In genomic region chr3:130818467-130819030, GRCm38 (mm10) we compare ENCODE assay signal across 9 mouse cellular contexts.
A peak's percentile ranks its signal among the peaks of the same experiment; 100 is the strongest.
DNase-seq lines count a peak whose midpoint lies in the region; ATAC-seq and TF ChIP-seq lines count a peak whose summit lies in the region.
"Had no signal": no experiment of that assay in that cellular context is flagged by ENCODE, and none has a peak within 500 bp of the region (broad histone marks: within the 10 kb centered on the region; RNA-seq: fewer than 3 reads in every experiment).

No protein-coding gene starts in this region.

- no peak overlapping the region for H3K9ac ChIP-seq in embryonic facial prominence, embryonic 15.5 days
- no peak overlapping the region for H3K9ac ChIP-seq in kidney, embryonic 14.5 days (ENCODE audit: low read depth, low read length)
- peak overlapping the region; percentile 6; the same call in 1 of the 2 replicates for H3K9ac ChIP-seq in limb, embryonic 14.5 days (ENCODE audit: low read depth, low read length, severe bottlenecking)
- peak overlapping the region; percentile 46; the same call in 1 of the 2 replicates for H3K9ac ChIP-seq in midbrain, postnatal 0 days (replicated peaks; ENCODE audit: low read length, poor library complexity, severe bottlenecking)

- no peaks in the 10 kb centered on the region for H3K36me3 ChIP-seq in embryonic facial prominence, embryonic 15.5 days
- H3K36me3 ChIP-seq in heart, embryonic 10.5 days: no peaks in the 10 kb centered on the region
- H3K36me3 ChIP-seq in kidney, embryonic 14.5 days (ENCODE audit: control insufficient read depth, insufficient read depth, low read length): no peaks in the 10 kb centered on the region
- no peaks in the 10 kb centered on the region for H3K36me3 ChIP-seq in limb, embryonic 14.5 days (ENCODE audit: control insufficient read depth, insufficient read depth, low read length)
- no peaks in the 10 kb centered on the region for H3K36me3 ChIP-seq in midbrain, postnatal 0 days (ENCODE audit: insufficient read depth, low read length)
- H3K36me3 ChIP-seq: G1E had no signal

- H3K27me3 ChIP-seq in embryonic facial prominence, embryonic 15.5 days: no peaks in the 10 kb centered on the region
- H3K27me3 ChIP-seq in heart, embryonic 10.5 days (ENCODE audit: insufficient read depth, poor library complexity, severe bottlenecking): no peaks in the 10 kb centered on the region
- H3K27me3 ChIP-seq in kidney, embryonic 14.5 days (ENCODE audit: control insufficient read depth, insufficient read depth, low read length): no peaks in the 10 kb centered on the region
- no peaks in the 10 kb centered on the region for H3K27me3 ChIP-seq in limb, embryonic 14.5 days (ENCODE audit: control insufficient read depth, insufficient read depth, low read length)
- no peaks in the 10 kb centered on the region for H3K27me3 ChIP-seq in midbrain, postnatal 0 days (ENCODE audit: insufficient read depth, low read length)

- under 1% methylated on average over 18 of the region's 18 CpGs for whole genome bisulfite sequencing in embryonic facial prominence, embryonic 15.5 days
- WGBS in heart, embryonic 10.5 days: 6% methylated on average over 18 of the region's 18 CpGs
- 6% methylated on average over 18 of the region's 18 CpGs for WGBS in kidney, embryonic 14.5 days
- WGBS in limb, embryonic 14.5 days: 2% methylated on average over 18 of the region's 18 CpGs
- 1% methylated on average over 18 of the region's 18 CpGs for WGBS in midbrain, postnatal 0 days

- no peaks in the 10 kb centered on the region for H3K9me3 ChIP-seq in embryonic facial prominence, embryonic 15.5 days (replicated peaks)
- H3K9me3 ChIP-seq in heart, embryonic 10.5 days: no peaks in the 10 kb centered on the region
- no peaks in the 10 kb centered on the region for H3K9me3 ChIP-seq in kidney, embryonic 14.5 days (ENCODE audit: control insufficient read depth, low read length)
- no peaks in the 10 kb centered on the region for H3K9me3 ChIP-seq in limb, embryonic 14.5 days (ENCODE audit: control insufficient read depth, low read length)
- H3K9me3 ChIP-seq in midbrain, postnatal 0 days (ENCODE audit: low read length): no peaks in the 10 kb centered on the region

- peak; percentile 97 for TF ChIP-seq CTCF in midbrain, postnatal 0 days (IDR thresholded peaks at IDR 0.05)

- ATAC-seq in embryonic facial prominence, embryonic 15.5 days (ENCODE audit: insufficient number of reproducible peaks, low FRiP score, low TSS enrichment, low read depth): peak; percentile 65; the same call in 1 of the 2 replicates
- ATAC-seq in kidney, embryonic 14.5 days (ENCODE audit: low FRiP score, low TSS enrichment): peak; percentile 75
- peak; percentile 76 for ATAC-seq in limb, embryonic 14.5 days (ENCODE audit: low FRiP score, low read depth)
- peak; percentile 83 for ATAC-seq in midbrain, postnatal 0 days (ENCODE audit: low FRiP score)

- DNase-seq in 3T3-L1 (ENCODE audit: low read depth, low spot score): peak; percentile 90
- peak; percentile 79 to 80 for DNase-seq in adrenal gland, postnatal 4 days (ENCODE audit: low spot score in 2 of 2)
- DNase-seq in heart, embryonic 10.5 days (ENCODE audit: low spot score): peak; percentile 91
- peak; percentile 93 for DNase-seq in limb, embryonic 14.5 days (ENCODE audit: low spot score)
- peak; percentile 94 for DNase-seq in midbrain, postnatal 0 days (ENCODE audit: low spot score)
- peak; percentile 68 to 89 for DNase-seq in spleen, postnatal 10 days (ENCODE audit: low spot score in 2 of 2)

- H3K4me1 ChIP-seq in embryonic facial prominence, embryonic 15.5 days: peaks cover 23% of the 10 kb centered on the region
- 0 out of 2 replicates have a peak, but pooled peaks cover 4% of the 10 kb centered on the region for H3K4me1 ChIP-seq in heart, embryonic 10.5 days
- peaks cover 3% of the 10 kb centered on the region; the same call in 1 of the 2 replicates for H3K4me1 ChIP-seq in kidney, embryonic 14.5 days (ENCODE audit: control insufficient read depth, insufficient read depth, low read length)
- peaks cover 8% of the 10 kb centered on the region for H3K4me1 ChIP-seq in limb, embryonic 14.5 days (ENCODE audit: control insufficient read depth, insufficient read depth, low read length)
- no peaks in the 10 kb centered on the region for H3K4me1 ChIP-seq in midbrain, postnatal 0 days (ENCODE audit: insufficient read depth, low read length)

- peak overlapping the region; percentile 39 for H3K4me3 ChIP-seq in embryonic facial prominence, embryonic 15.5 days (replicated peaks)
- H3K4me3 ChIP-seq in heart, embryonic 10.5 days: peak overlapping the region; percentile 53
- peak overlapping the region; percentile 22; the same call in 1 of the 2 replicates for H3K4me3 ChIP-seq in kidney, embryonic 14.5 days (ENCODE audit: low read length)
- peak overlapping the region; percentile 32 for H3K4me3 ChIP-seq in limb, embryonic 14.5 days (replicated peaks; ENCODE audit: low read length)
- peak overlapping the region; percentile 30 for H3K4me3 ChIP-seq in midbrain, postnatal 0 days (ENCODE audit: low read depth, low read length)

- no peak overlapping the region for H3K27ac ChIP-seq in embryonic facial prominence, embryonic 15.5 days (replicated peaks)
- H3K27ac ChIP-seq in heart, embryonic 10.5 days: peak overlapping the region; percentile 79
- H3K27ac ChIP-seq in kidney, embryonic 14.5 days (ENCODE audit: low read depth, low read length): no peak overlapping the region
- H3K27ac ChIP-seq in limb, embryonic 14.5 days (replicated peaks; ENCODE audit: low read depth, low read length): no peak overlapping the region
- no peak overlapping the region for H3K27ac ChIP-seq in midbrain, postnatal 0 days (ENCODE audit: low read depth, low read length)

- peak overlapping the region; percentile 60 for H3K4me2 ChIP-seq in embryonic facial prominence, embryonic 15.5 days (replicated peaks)
- peak overlapping the region; percentile 43 for H3K4me2 ChIP-seq in kidney, embryonic 14.5 days (replicated peaks; ENCODE audit: low read depth, low read length)
- H3K4me2 ChIP-seq in limb, embryonic 14.5 days (replicated peaks; ENCODE audit: low read depth, low read length, severe bottlenecking): peak overlapping the region; percentile 62
- H3K4me2 ChIP-seq in midbrain, postnatal 0 days (ENCODE audit: low read depth, low read length, poor library complexity, severe bottlenecking): peak overlapping the region; percentile 55

- no peak for TF ChIP-seq POLR2A in limb, embryonic 14.5 days (IDR thresholded peaks at IDR 0.05; ENCODE audit: borderline replicate concordance, extremely low read depth, insufficient read depth, insufficient read length)

Comparison
In these comparisons a context has a peak if more than half of its experiments do, and no peak if none do; other contexts are left out.
1. H3K9ac ChIP-seq: peak in limb, embryonic 14.5 days (single experiment) and midbrain, postnatal 0 days (single experiment); none in embryonic facial prominence, embryonic 15.5 days (single experiment) and kidney, embryonic 14.5 days (single experiment).
2. Peak in every context shown above with its lines, with median percentiles within 50 percentile points of each other: DNase-seq, ATAC-seq, H3K4me2 ChIP-seq and H3K4me3 ChIP-seq.